Mouse (Mus musculus) midbrain, embryonic 10.5 days (tissue): Measurements from ENCODE around the gene Cox20. TPM values are rescaled to one million over a fixed set of nuclear protein-coding genes. Genes with fewer than 3 reads are reported as not detected.
"Not testable (repeated sequence)": the region's sequence is repeated elsewhere in the genome, so short reads cannot be mapped to it uniquely, and the experiment has no call there.

ENCODE experiments used
- DNase-seq: peaks from one replicate; pipeline ENCODE4 v3.0.0-alpha.2; 2017; ENCODE audit warnings: low spot score
- H3K27ac ChIP-seq: fragments of 300-500 bp; sonication (generic); replicated peaks from 2 replicates; pipeline ENCODE4 v1.5.1; 2016; ENCODE audit warnings: mild to moderate bottlenecking
- H3K27me3 ChIP-seq: fragments of 300-500 bp; sonication (generic); 2 replicates; pipeline ENCODE4 v1.6.1; 2016; ENCODE audit warnings: low read depth, mild to moderate bottlenecking; ENCODE audit not compliant: poor library complexity, severe bottlenecking
- H3K36me3 ChIP-seq: fragments of 300-500 bp; sonication (generic); 2 replicates; pipeline ENCODE4 v1.6.1; 2016; ENCODE audit warnings: mild to moderate bottlenecking, moderate library complexity
- H3K4me1 ChIP-seq: fragments of 300-500 bp; sonication (generic); 2 replicates; pipeline ENCODE4 v1.6.1; 2016
- H3K4me3 ChIP-seq: fragments of 300-500 bp; sonication (generic); 2 replicates; pipeline ENCODE4 v1.5.1; 2016; ENCODE audit warnings: mild to moderate bottlenecking, moderate library complexity
- H3K9me3 ChIP-seq: fragments of 300-500 bp; sonication (generic); replicated peaks from 2 replicates; pipeline ENCODE4 v1.6.1; 2016; ENCODE audit warnings: mild to moderate bottlenecking
- WGBS: fragments of 180-500 bp; shearing (Covaris S2); methylation state at CpG from one replicate; pipeline ENCODE4 v1.1.7; 2016; 5-methylcytosine and 5-hydroxymethylcytosine counted together
- polyA plus RNA-seq: library from polyadenylated mRNA; unstranded; fragments of >200 nt; fragmentation: Nextera tagmentation; extraction: Ambion mirVana; gene quantifications from 2 replicates; pipeline ENCODE4 v1.2.1, GENCODE M21; 2016

The Cox20 gene
- 96.1 and 103 TPM in 2 replicates for polyA plus RNA-seq

GRCm38 (mm10) chr1:178318389-178319184 lies at the start of gene Cox20:
Gene Cox20 (plus strand): TSS chr1:178319130.
- peak within 1 kb of the TSS; percentile 100 for H3K27ac ChIP-seq
- peak within 1 kb of the TSS; percentile 69 for H3K4me3 ChIP-seq
- H3K27me3 ChIP-seq: no peaks in the 10 kb centered on the region
- H3K36me3 ChIP-seq: peaks cover 35% of the 10 kb centered on the region
- WGBS: under 1% methylated on average over 83 of the region's 83 CpGs
- no peaks in the 10 kb centered on the region for H3K9me3 ChIP-seq
- H3K4me1 ChIP-seq: peaks cover 34% of the 10 kb centered on the region
- DNase-seq: peak; percentile 97

DNA sequence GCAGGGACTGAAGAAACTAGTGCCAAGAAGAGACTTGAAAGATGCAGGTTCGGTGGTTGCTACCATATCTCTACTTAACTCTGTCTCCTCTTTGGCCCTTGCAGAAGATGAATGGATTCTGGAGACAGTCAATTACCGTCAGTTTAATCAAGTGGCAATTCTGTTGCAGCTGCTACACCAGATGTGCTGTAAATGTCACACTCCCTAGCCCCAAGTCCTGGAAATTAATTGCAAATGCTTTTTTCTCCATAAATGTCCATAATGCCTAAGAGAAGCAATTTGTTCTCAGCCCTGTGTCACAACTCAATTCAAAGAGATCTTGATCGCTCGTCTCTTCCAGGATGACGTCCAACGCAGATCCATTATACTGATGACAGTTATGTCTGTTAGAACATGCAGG lies 48.3 kb upstream of the Cox20 start:
- Histone ChIP-seq H3K4me3 (no peak overlapping the region), H3K27me3 (peaks cover 8% of the 10 kb centered on the region; the same call in 1 of the 2 replicates), H3K4me1 (peaks cover 1% of the 10 kb centered on the region; the same call in 1 of the 2 replicates), H3K9me3 (no peaks in the 10 kb centered on the region), H3K27ac (no peak overlapping the region), H3K36me3 (no peaks in the 10 kb centered on the region)
- WGBS: 93% methylated on average over 6 of the region's 6 CpGs
- no peak for DNase-seq

- no peak for DNase-seq
- H3K4me1 ChIP-seq: peaks cover 17% of the 10 kb centered on the region
- H3K27me3 ChIP-seq: peaks cover 37% of the 10 kb centered on the region
- no peaks in the 10 kb centered on the region for H3K9me3 ChIP-seq
- no peak overlapping the region for H3K27ac ChIP-seq
- no peaks in the 10 kb centered on the region for H3K36me3 ChIP-seq
- WGBS: 55% methylated on average over 9 of the region's 9 CpGs
- peak overlapping the region; percentile 74 for H3K4me3 ChIP-seq
These were observed 43.7 kb upstream of the Cox20 start for GRCm38 (mm10) chr1:178275174-178275730.

- Histone ChIP-seq H3K27me3 (peaks cover 37% of the 10 kb centered on the region), H3K36me3 (no peaks in the 10 kb centered on the region), H3K4me3 (peak overlapping the region; percentile 74), H3K27ac (peak overlapping the region; percentile 90), H3K4me1 (peaks cover 17% of the 10 kb centered on the region), H3K9me3 (no peaks in the 10 kb centered on the region)
- no peak for DNase-seq
- 12% methylated on average over 11 of the region's 11 CpGs for WGBS
These were observed 43.2 kb upstream of the Cox20 start for GRCm38 (mm10) chr1:178275738-178276053.

GRCm38 (mm10) chr1:178276054-178276911 lies 42.6 kb upstream of the Cox20 start:
- under 1% methylated on average over 87 of the region's 87 CpGs for WGBS
- DNase-seq: peak; percentile 73
- peak overlapping the region; percentile 74 for H3K4me3 ChIP-seq
- no peaks in the 10 kb centered on the region for H3K36me3 ChIP-seq
- peak overlapping the region; percentile 90 for H3K27ac ChIP-seq
- no peaks in the 10 kb centered on the region for H3K9me3 ChIP-seq
- H3K27me3 ChIP-seq: peaks cover 37% of the 10 kb centered on the region
- H3K4me1 ChIP-seq: peaks cover 17% of the 10 kb centered on the region

GRCm38 (mm10) chr1:178283314-178283713 lies 35.6 kb upstream of the Cox20 start:
- not testable (repeated sequence) for H3K27ac ChIP-seq, H3K36me3 ChIP-seq, H3K4me1 ChIP-seq, DNase-seq, H3K27me3 ChIP-seq, H3K9me3 ChIP-seq, H3K4me3 ChIP-seq
- WGBS: 79% methylated on average over 3 of the region's 3 CpGs

DNA sequence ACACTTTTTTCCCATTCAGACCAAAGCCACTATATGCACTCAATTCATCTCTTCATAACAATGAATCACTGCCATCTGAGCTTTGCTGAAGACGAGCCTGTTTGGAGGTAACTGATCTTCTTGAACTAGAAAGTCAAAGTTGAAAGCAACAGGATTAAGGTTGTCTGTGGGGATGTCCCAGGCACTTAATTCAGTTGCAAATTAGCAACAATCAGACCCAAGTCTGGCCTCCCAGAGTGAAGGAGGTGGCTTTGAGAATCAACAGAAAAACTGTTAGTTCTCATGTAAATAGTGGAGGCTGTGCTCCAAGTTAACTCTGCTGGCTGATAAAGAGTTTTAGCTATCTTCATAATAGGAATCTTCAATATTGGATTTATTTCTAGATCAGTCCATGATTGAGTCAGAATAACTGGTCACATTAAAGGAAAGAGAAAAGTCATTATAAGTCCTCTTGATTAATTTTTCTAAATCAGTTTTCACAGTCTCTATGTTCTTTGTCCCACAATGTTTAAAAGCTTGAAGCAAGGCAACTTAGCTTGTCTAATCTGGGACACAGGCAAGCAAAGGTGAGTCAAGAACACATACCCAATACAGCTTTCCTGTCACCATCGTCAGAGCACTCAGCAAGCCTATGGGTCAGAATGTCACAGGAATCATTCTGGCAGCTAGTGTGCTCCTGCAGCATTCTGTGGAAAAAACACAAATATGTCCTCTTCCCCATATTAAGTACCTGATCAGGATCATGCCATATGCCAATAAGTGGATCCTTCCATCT lies 34.8 kb upstream of the Cox20 start:
- 61% methylated on average over 2 of the region's 2 CpGs for WGBS

DNA sequence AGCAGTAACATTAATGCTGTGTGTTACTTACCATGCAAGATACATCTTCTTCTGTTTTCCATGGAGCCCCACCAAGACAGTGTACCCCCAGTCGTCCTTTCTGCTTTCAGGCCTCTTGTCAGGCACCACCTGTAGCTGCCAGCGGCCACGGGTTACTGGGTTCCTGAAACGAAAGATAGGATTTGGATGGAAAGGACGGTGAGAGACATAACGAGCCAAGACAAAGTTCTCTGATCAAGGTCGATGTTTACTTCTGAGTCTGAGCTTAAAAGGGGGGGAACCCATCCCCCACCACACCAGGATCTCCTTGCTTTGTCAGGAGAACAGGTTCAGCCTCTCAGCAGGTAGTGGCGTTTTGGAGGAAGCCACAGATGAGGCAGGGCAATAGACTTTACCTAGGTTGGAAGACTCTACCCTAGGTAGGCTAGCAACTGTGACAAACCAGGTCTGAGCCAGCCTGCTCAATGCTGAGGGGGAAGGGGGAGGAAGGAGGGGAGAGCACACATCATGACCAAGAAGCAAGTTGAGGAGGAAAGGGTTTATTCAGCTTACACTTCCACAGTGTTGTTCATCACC lies 31.2 kb upstream of the Cox20 start:
- Histone ChIP-seq H3K27me3 (no peaks in the 10 kb centered on the region), H3K4me1 (no peaks in the 10 kb centered on the region), H3K4me3 (no peak overlapping the region), H3K9me3 (peaks cover 6% of the 10 kb centered on the region; the same call in 1 of the 2 replicates), H3K27ac (no peak overlapping the region), H3K36me3 (no peaks in the 10 kb centered on the region)
- WGBS: 63% methylated on average over 8 of the region's 8 CpGs
- DNase-seq: no peak

More for the DNA sequence above, 34.8 kb upstream of the Cox20 start:
- Histone ChIP-seq H3K4me1 (no peaks in the 10 kb centered on the region), H3K27me3 (no peaks in the 10 kb centered on the region), H3K4me3 (no peak overlapping the region), H3K27ac (no peak overlapping the region), H3K36me3 (no peaks in the 10 kb centered on the region), H3K9me3 (peaks cover 6% of the 10 kb centered on the region; the same call in 1 of the 2 replicates)
- DNase-seq: no peak

- no peaks in the 10 kb centered on the region for H3K36me3 ChIP-seq
- no peaks in the 10 kb centered on the region for H3K9me3 ChIP-seq
- no peak for DNase-seq
- no peaks in the 10 kb centered on the region for H3K4me1 ChIP-seq
- H3K27me3 ChIP-seq: no peaks in the 10 kb centered on the region
- 91% methylated on average over 3 of the region's 3 CpGs for WGBS
- H3K27ac ChIP-seq: no peak overlapping the region
- no peak overlapping the region for H3K4me3 ChIP-seq
These were observed 27.2 kb upstream of the Cox20 start for GRCm38 (mm10) chr1:178291716-178292115.

- H3K27ac ChIP-seq: no peak overlapping the region
- no peaks in the 10 kb centered on the region for H3K36me3 ChIP-seq
- no peaks in the 10 kb centered on the region for H3K9me3 ChIP-seq
- 93% methylated on average over 1 of the region's 1 CpGs for WGBS
- no peak overlapping the region for H3K4me3 ChIP-seq
- H3K4me1 ChIP-seq: no peaks in the 10 kb centered on the region
- H3K27me3 ChIP-seq: no peaks in the 10 kb centered on the region
- no peak for DNase-seq
These were observed 24.9 kb upstream of the Cox20 start for GRCm38 (mm10) chr1:178294051-178294450.

DNA sequence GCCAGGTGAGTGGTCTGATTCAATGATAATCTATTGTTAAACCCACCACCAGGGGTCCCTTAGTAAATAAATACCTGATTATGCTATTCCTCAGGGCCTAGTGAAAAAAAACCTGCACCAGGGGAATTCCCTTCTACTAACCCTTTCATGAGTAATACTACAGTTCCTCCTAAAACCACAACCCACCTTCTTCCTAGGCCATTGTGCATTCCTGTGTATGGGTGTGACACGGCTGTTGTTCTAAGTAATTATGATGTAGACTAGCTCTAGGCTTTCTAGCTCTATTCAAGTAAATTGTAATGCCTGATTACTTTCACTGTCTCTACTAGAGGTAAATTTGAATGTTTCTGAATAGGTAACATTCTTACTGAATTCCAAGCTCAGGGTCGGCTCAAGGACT lies 17.7 kb upstream of the Cox20 start:
- H3K4me3 ChIP-seq, H3K36me3 ChIP-seq, H3K9me3 ChIP-seq, H3K27ac ChIP-seq, H3K27me3 ChIP-seq, H3K4me1 ChIP-seq, DNase-seq: not testable (repeated sequence)
- WGBS: 93% methylated on average over 2 of the region's 2 CpGs

GRCm38 (mm10) chr1:178303425-178303824 lies 15.5 kb upstream of the Cox20 start:
- Histone ChIP-seq H3K4me1 (no peaks in the 10 kb centered on the region), H3K4me3 (no peak overlapping the region), H3K27ac (no peak overlapping the region), H3K36me3 (no peaks in the 10 kb centered on the region), H3K27me3 (no peaks in the 10 kb centered on the region), H3K9me3 (peaks cover 6% of the 10 kb centered on the region; the same call in 1 of the 2 replicates)
- peak; percentile 66 for DNase-seq
- WGBS: 30% methylated on average over 3 of the region's 3 CpGs
